Mouse (Mus musculus) CH12.LX (cell line): ENCODE results near the gene Cks2. TPM values are rescaled to one million over a fixed set of nuclear protein-coding genes. Genes with fewer than 3 reads are reported as not detected.

Source experiments
- DNase-seq: peaks from one replicate; pipeline ENCODE4 v3.0.0-alpha.2; 2013; ENCODE audit errors: extremely low read depth
- H3K27ac ChIP-seq: 2 replicates; pipeline ENCODE4 v1.5.1; 2012; ENCODE audit warnings: low read depth, mild to moderate bottlenecking, control low read depth, moderate library complexity; ENCODE audit not compliant: insufficient read depth
- H3K27me3 ChIP-seq: replicated peaks from 2 replicates; pipeline ENCODE3; 2012; ENCODE audit warnings: inconsistent platforms
- H3K36me3 ChIP-seq, 2 experiments: replicated peaks in 1 of 2; 2 replicates each; pipeline versions ENCODE3 to v1.6.1; 2012; ENCODE audit warnings: inconsistent platforms in 1 of 2, low read length in 1 of 2, mild to moderate bottlenecking in 1 of 2, mixed read lengths in 1 of 2, moderate library complexity in 1 of 2; ENCODE audit not compliant: control insufficient read depth in 1 of 2, insufficient read depth in 1 of 2
- H3K4me1 ChIP-seq, 2 experiments: 2 replicates each; pipeline ENCODE4 v1.6.1; 2012; ENCODE audit warnings: inconsistent platforms in 1 of 2, moderate library complexity in 1 of 2; ENCODE audit not compliant: insufficient read depth in 2 of 2, control insufficient read depth in 1 of 2
- H3K4me2 ChIP-seq: 2 replicates; pipeline ENCODE4 v1.6.1; 2012; ENCODE audit warnings: low read depth, mild to moderate bottlenecking, control low read depth; ENCODE audit not compliant: poor library complexity, insufficient read depth, severe bottlenecking
- H3K4me3 ChIP-seq, 3 experiments: fragments of 150-350 bp in 1 of 3; sonication (generic) in 1 of 3; replicated peaks in 1 of 3; 2 replicates each; pipeline versions ENCODE3 to v1.5.1; 2011 to 2012; ENCODE audit warnings: low read depth in 2 of 3, low read length in 2 of 3, mild to moderate bottlenecking in 2 of 3, moderate library complexity in 2 of 3, control low read depth in 1 of 3, improper control_type of control experiment in 1 of 3, inconsistent platforms in 1 of 3, mixed read lengths in 1 of 3; ENCODE audit not compliant: poor library complexity in 1 of 3
- H3K79me2 ChIP-seq: replicated peaks from 2 replicates; pipeline ENCODE4 v1.6.1; 2012; ENCODE audit warnings: mild to moderate bottlenecking, moderate library complexity; ENCODE audit not compliant: control insufficient read depth, poor library complexity, insufficient read depth, severe bottlenecking; ENCODE audit errors: extremely low read depth
- H3K9ac ChIP-seq: 2 replicates; pipeline ENCODE4 v1.6.1; 2012; ENCODE audit warnings: low read depth, mild to moderate bottlenecking, control low read depth, moderate library complexity; ENCODE audit not compliant: insufficient read depth
- H3K9me3 ChIP-seq: replicated peaks from 2 replicates; pipeline ENCODE3; 2012; ENCODE audit warnings: low read length, inconsistent platforms, mixed read lengths
- CHD1 ChIP-seq: IDR thresholded peaks from 2 replicates; pipeline ENCODE4 v1.6.1; 2012; ENCODE audit warnings: low read depth, low read length, improper control_type of control experiment, inconsistent platforms
- E2F4 ChIP-seq: IDR thresholded peaks from 2 replicates; pipeline ENCODE4 v1.6.1; 2011; ENCODE audit warnings: low read depth, low read length, improper control_type of control experiment; ENCODE audit not compliant: insufficient replicate concordance
- EP300 ChIP-seq: IDR thresholded peaks from 2 replicates; pipeline ENCODE4 v1.6.1; 2011; ENCODE audit warnings: low read length, improper control_type of control experiment
- ETS1 ChIP-seq: conservative IDR thresholded peaks from 2 replicates; pipeline ENCODE4 v1.6.1; 2012; ENCODE audit warnings: low read depth, mild to moderate bottlenecking, inconsistent platforms, low read length, improper control_type of control experiment, moderate library complexity
- MAFK ChIP-seq: IDR thresholded peaks from 2 replicates; pipeline ENCODE4 v1.6.1; 2011; ENCODE audit warnings: low read length, improper control_type of control experiment; ENCODE audit not compliant: insufficient replicate concordance
- MEF2A ChIP-seq: IDR thresholded peaks from 2 replicates; pipeline ENCODE4 v1.6.1; 2014; ENCODE audit warnings: low read depth, mild to moderate bottlenecking, inconsistent platforms, low read length, improper control_type of control experiment, borderline replicate concordance
- MYC ChIP-seq: IDR thresholded peaks from 2 replicates; pipeline ENCODE4 v1.6.1; 2011; ENCODE audit warnings: low read depth, mild to moderate bottlenecking, improper control_type of control experiment, low read length
- NRF1 ChIP-seq: IDR thresholded peaks from 2 replicates; pipeline ENCODE4 v1.6.1; 2014; ENCODE audit warnings: low read depth, mild to moderate bottlenecking, inconsistent platforms, low read length, improper control_type of control experiment, moderate library complexity
- POLR2A ChIP-seq: IDR thresholded peaks from 2 replicates; pipeline ENCODE4 v1.6.1; 2011; ENCODE audit warnings: low read depth, mild to moderate bottlenecking, improper control_type of control experiment, low read length
- POLR2AphosphoS2 ChIP-seq: IDR thresholded peaks from 2 replicates; pipeline ENCODE4 v1.6.1; 2011; ENCODE audit warnings: low read depth, low read length, improper control_type of control experiment
- RAD21 ChIP-seq: IDR thresholded peaks from 2 replicates; pipeline ENCODE4 v1.6.1; 2011; ENCODE audit warnings: low read depth, mild to moderate bottlenecking, low read length, improper control_type of control experiment, moderate library complexity
- RCOR1 ChIP-seq: conservative IDR thresholded peaks from 2 replicates; pipeline ENCODE4 v1.6.1; 2012; ENCODE audit warnings: low read depth, mild to moderate bottlenecking, inconsistent platforms, low read length, improper control_type of control experiment
- SMC3 ChIP-seq: IDR thresholded peaks from 2 replicates; pipeline ENCODE4 v1.6.1; 2011; ENCODE audit warnings: low read depth, low read length, improper control_type of control experiment
- TBP ChIP-seq: conservative IDR thresholded peaks from 2 replicates; pipeline ENCODE4 v1.6.1; 2011; ENCODE audit warnings: low read depth, low read length, improper control_type of control experiment
- TCF12 ChIP-seq: IDR thresholded peaks from 2 replicates; pipeline ENCODE4 v1.6.1; 2014; ENCODE audit warnings: low read depth, mild to moderate bottlenecking, inconsistent platforms, low read length, improper control_type of control experiment
- UBTF ChIP-seq: IDR thresholded peaks from 2 replicates; pipeline ENCODE4 v1.6.1; 2012; ENCODE audit warnings: low read depth, mild to moderate bottlenecking, inconsistent platforms, low read length, improper control_type of control experiment, moderate library complexity
- ZKSCAN1 ChIP-seq: IDR thresholded peaks from 2 replicates; pipeline ENCODE4 v1.6.1; 2012; ENCODE audit warnings: low read depth, inconsistent platforms, low read length, improper control_type of control experiment, borderline replicate concordance
- dilution Hi-C: fragments of 300-500 bp; cut with MboI; formaldehyde crosslinking; loops from 2 replicates; pipeline ENCODE4 v1.14.3; 2020; ENCODE audit warnings: low sequenced_read_pairs; ENCODE audit not compliant: extremely low pct_unique_long_range_greater_than_20kb, extremely low pct_ligation_motif_present
- in situ Hi-C: fragments of 300-500 bp; cut with MboI; formaldehyde crosslinking; loops from 3 replicates; pipeline ENCODE4 v1.14.3; 2019; ENCODE audit warnings: low sequenced_read_pairs, low pct_ligation_motif_present, low pct_unique_long_range_greater_than_20kb, mixed read lengths
- polyA plus RNA-seq: library from polyadenylated mRNA; unstranded; fragments of >175 nt; gene quantifications from 2 replicates; pipeline ENCODE4 v1.2.1, GENCODE M21; 2012; ENCODE audit warnings: low read depth; ENCODE audit not compliant: insufficient read length
- total RNA-seq, 2 experiments: library from RNA; depleted of rRNA; stranded (reverse); fragments of 300-350 nt in 1 of 2; fragments of >200 nt in 1 of 2; gene quantifications; 2 replicates each; pipeline ENCODE4 v1.2.3; 2012 to 2014

Gene Cks2
- total and polyA plus RNA-seq, 3 experiments, result 142 to 465 (median 143) TPM

DNA sequence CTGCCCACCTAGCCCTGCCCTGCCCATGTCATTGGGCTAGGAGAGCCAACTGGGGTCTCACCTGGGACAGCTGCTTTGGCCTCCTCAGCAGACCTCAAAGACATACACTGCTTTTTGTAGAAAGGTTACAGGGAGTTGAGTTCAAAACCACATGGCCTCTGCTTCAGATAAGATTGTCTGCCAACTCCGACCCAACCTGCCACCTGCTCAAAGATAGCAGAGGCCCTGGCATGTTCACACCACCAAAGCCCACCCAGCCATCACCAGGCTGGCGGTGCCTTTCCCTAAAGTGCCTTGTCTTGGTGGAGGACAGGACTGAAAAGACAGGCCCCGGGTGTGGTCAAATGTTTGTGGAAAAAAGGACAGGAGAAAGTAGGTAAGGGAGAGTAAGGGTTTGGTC, 53.3 kb downstream of the Cks2 start:
- in situ Hi-C loops (no loop called here), dilution Hi-C loops (no loop called here)
- Histone ChIP-seq H3K4me2 (no peak overlapping the region), H3K4me1 (peaks cover 9 to 34% of the 10 kb centered on the region in 2 experiments; a peak in 3 of 4 replicates), H3K27me3 (no peaks in the 10 kb centered on the region), H3K79me2 (no peaks in the 10 kb centered on the region), H3K27ac (no peak overlapping the region), H3K4me3 (no peak overlapping the region), H3K9me3 (no peaks in the 10 kb centered on the region), H3K9ac (no peak overlapping the region), H3K36me3 (peaks cover 25 to 62% of the 10 kb centered on the region in 2 experiments)
- no peak for TF ChIP-seq TCF12
- no peak for TF ChIP-seq RCOR1
- TF ChIP-seq MYC, result no peak
- no peak for TF ChIP-seq RAD21
- no peak for TF ChIP-seq UBTF
- no peak for TF ChIP-seq ETS1
- no peak for TF ChIP-seq NRF1
- no peak for TF ChIP-seq E2F4
- no peak for TF ChIP-seq SMC3
- TF ChIP-seq MEF2A, result no peak
- TF ChIP-seq CHD1, result no peak
- TF ChIP-seq POLR2AphosphoS2, result no peak
- no peak for TF ChIP-seq TBP
- TF ChIP-seq POLR2A, result no peak
- TF ChIP-seq ZKSCAN1, result no peak
- TF ChIP-seq EP300, result no peak
- no peak for TF ChIP-seq MAFK
- DNase-seq, result no peak

Other genes with a start within 250 kb of the Cks2 start
- 5.9 and 8.6 TPM in 2 replicates for gene S1pr3, start 236.6 kb upstream of the Cks2 start, total RNA-seq (2012; rRNA removed)
- gene S1pr3, start 236.6 kb upstream of the Cks2 start, total RNA-seq (2014; rRNA removed), result 6.6 and 7.5 TPM in 2 replicates
- 30.4 and 33.4 TPM in 2 replicates for gene S1pr3, start 236.6 kb upstream of the Cks2 start, polyA plus RNA-seq
- gene Shc3, start 75.8 kb upstream of the Cks2 start, total RNA-seq (2012; rRNA removed), result not detected in 2 replicates
- gene Shc3, start 75.8 kb upstream of the Cks2 start, total RNA-seq (2014; rRNA removed), result 0.15 TPM in 1 of 2 replicates, not detected in the other
- 0.26 and 0.40 TPM in 2 replicates for gene Shc3, start 75.8 kb upstream of the Cks2 start, polyA plus RNA-seq
- 23.2 and 26.6 TPM in 2 replicates for gene Secisbp2, start 6.5 kb downstream of the Cks2 start, total RNA-seq (2012; rRNA removed)
- gene Secisbp2, start 6.5 kb downstream of the Cks2 start, total RNA-seq (2014; rRNA removed), result 22.9 and 24.4 TPM in 2 replicates
- gene Secisbp2, start 6.5 kb downstream of the Cks2 start, polyA plus RNA-seq, result 25.6 and 28.8 TPM in 2 replicates
- gene Sema4d, start 148.5 kb downstream of the Cks2 start, total RNA-seq (2012; rRNA removed), result 16.7 and 17.8 TPM in 2 replicates
- 9.8 and 12.8 TPM in 2 replicates for gene Sema4d, start 148.5 kb downstream of the Cks2 start, total RNA-seq (2014; rRNA removed)
- gene Sema4d, start 148.5 kb downstream of the Cks2 start, polyA plus RNA-seq, result 57.6 and 67.1 TPM in 2 replicates
- gene Gadd45g, start 201.4 kb downstream of the Cks2 start, total RNA-seq (2012; rRNA removed), result 1.2 and 2.7 TPM in 2 replicates
- 2.5 and 3.1 TPM in 2 replicates for gene Gadd45g, start 201.4 kb downstream of the Cks2 start, total RNA-seq (2014; rRNA removed)
- gene Gadd45g, start 201.4 kb downstream of the Cks2 start, polyA plus RNA-seq, result 2.9 and 3.6 TPM in 2 replicates